Mouse (Mus musculus): ENCODE results near the gene Sync. TPM values are rescaled to one million over a fixed set of nuclear protein-coding genes. Genes with fewer than 3 reads are reported as not detected.

Gene Sync
- polyA plus RNA-seq, 1 experiment from 2014 or later: 11.7 TPM

- DNase-seq (ENCODE audit: low spot score) (peak; percentile 71), ATAC-seq (ENCODE audit: low read depth) (peak; percentile 53)
- Histone ChIP-seq H3K36me3 (ENCODE audit: control insufficient read depth, insufficient read depth, low read length) (no peaks in the 10 kb centered on the region), H3K4me2 (ENCODE audit: low read depth, low read length) (peak overlapping the region; percentile 99), H3K9ac (ENCODE audit: low read depth, low read length) (peak overlapping the region; percentile 69), H3K27me3 (replicated peaks; ENCODE audit: control insufficient read depth, insufficient read depth, low read length) (peaks cover 17% of the 10 kb centered on the region; the same call in 1 of the 2 replicates), H3K4me1 (ENCODE audit: control insufficient read depth, insufficient read depth, low read length) (peaks cover 10% of the 10 kb centered on the region; the same call in 1 of the 2 replicates), H3K27ac (replicated peaks; ENCODE audit: low read depth, low read length) (peak overlapping the region; percentile 40; the same call in 1 of the 2 replicates), H3K9me3 (ENCODE audit: control insufficient read depth, low read length) (no peaks in the 10 kb centered on the region), H3K4me3 (ENCODE audit: low read depth, low read length) (peak overlapping the region; percentile 53)
- WGBS: under 1% methylated on average over 19 of the region's 28 CpGs
Observed at GRCm38 (mm10) chr4:129286683-129287471, 540 bp upstream of the Sync start.

- WGBS: 24% methylated on average over 3 of the region's 3 CpGs
- no peaks in the 10 kb centered on the region for H3K36me3 ChIP-seq (ENCODE audit: control insufficient read depth, insufficient read depth, low read length)
- peak; percentile 64 for DNase-seq (ENCODE audit: low spot score)
- H3K4me2 ChIP-seq (ENCODE audit: low read depth, low read length): peak overlapping the region; percentile 99
- H3K4me3 ChIP-seq (ENCODE audit: low read depth, low read length): peak overlapping the region; percentile 53
- H3K4me1 ChIP-seq (ENCODE audit: control insufficient read depth, insufficient read depth, low read length): peaks cover 11% of the 10 kb centered on the region; the same call in 1 of the 2 replicates
- H3K27ac ChIP-seq (replicated peaks; ENCODE audit: low read depth, low read length): peak overlapping the region; percentile 72; the same call in 1 of the 2 replicates
- peaks cover 17% of the 10 kb centered on the region; the same call in 1 of the 2 replicates for H3K27me3 ChIP-seq (replicated peaks; ENCODE audit: control insufficient read depth, insufficient read depth, low read length)
- no peaks in the 10 kb centered on the region for H3K9me3 ChIP-seq (ENCODE audit: control insufficient read depth, low read length)
- peak; percentile 45; the same call in 1 of the 2 replicates for ATAC-seq (ENCODE audit: low read depth)
- H3K9ac ChIP-seq (ENCODE audit: low read depth, low read length): peak overlapping the region; percentile 69; the same call in 1 of the 2 replicates
Observed at GRCm38 (mm10) chr4:129288067-129288466, 650 bp downstream of the Sync start.

GRCm38 (mm10) chr4:129289671-129290070, 2.3 kb downstream of the Sync start:
- Histone ChIP-seq H3K4me2 (ENCODE audit: low read depth, low read length) (no peak overlapping the region), H3K4me1 (ENCODE audit: control insufficient read depth, insufficient read depth, low read length) (peaks cover 16% of the 10 kb centered on the region; the same call in 1 of the 2 replicates), H3K9ac (ENCODE audit: low read depth, low read length) (no peak overlapping the region), H3K27ac (replicated peaks; ENCODE audit: low read depth, low read length) (no peak overlapping the region), H3K27me3 (replicated peaks; ENCODE audit: control insufficient read depth, insufficient read depth, low read length) (peaks cover 17% of the 10 kb centered on the region; the same call in 1 of the 2 replicates), H3K36me3 (ENCODE audit: control insufficient read depth, insufficient read depth, low read length) (no peaks in the 10 kb centered on the region), H3K9me3 (ENCODE audit: control insufficient read depth, low read length) (no peaks in the 10 kb centered on the region), H3K4me3 (ENCODE audit: low read depth, low read length) (no peak overlapping the region)
- WGBS: 88% methylated on average over 8 of the region's 8 CpGs
- no peak for ATAC-seq (ENCODE audit: low read depth)
- DNase-seq (ENCODE audit: low spot score): no peak

GRCm38 (mm10) chr4:129292831-129293230, 5.4 kb downstream of the Sync start:
- no peaks in the 10 kb centered on the region for H3K9me3 ChIP-seq (ENCODE audit: control insufficient read depth, low read length)
- H3K4me2 ChIP-seq (ENCODE audit: low read depth, low read length): no peak overlapping the region
- no peak for DNase-seq (ENCODE audit: low spot score)
- no peaks in the 10 kb centered on the region; the same call in 1 of the 2 replicates for H3K27me3 ChIP-seq (replicated peaks; ENCODE audit: control insufficient read depth, insufficient read depth, low read length)
- no peaks in the 10 kb centered on the region for H3K36me3 ChIP-seq (ENCODE audit: control insufficient read depth, insufficient read depth, low read length)
- H3K4me1 ChIP-seq (ENCODE audit: control insufficient read depth, insufficient read depth, low read length): peaks cover 6% of the 10 kb centered on the region; the same call in 1 of the 2 replicates
- H3K27ac ChIP-seq (replicated peaks; ENCODE audit: low read depth, low read length): no peak overlapping the region
- no peak overlapping the region for H3K4me3 ChIP-seq (ENCODE audit: low read depth, low read length)
- H3K9ac ChIP-seq (ENCODE audit: low read depth, low read length): no peak overlapping the region
- no peak for ATAC-seq (ENCODE audit: low read depth)
- WGBS: 57% methylated on average over 7 of the region's 7 CpGs

- Histone ChIP-seq H3K36me3 (ENCODE audit: control insufficient read depth, insufficient read depth, low read length) (no peaks in the 10 kb centered on the region), H3K9me3 (ENCODE audit: control insufficient read depth, low read length) (no peaks in the 10 kb centered on the region), H3K4me2 (ENCODE audit: low read depth, low read length) (peak overlapping the region; percentile 41), H3K9ac (ENCODE audit: low read depth, low read length) (peak overlapping the region; percentile 48; the same call in 1 of the 2 replicates), H3K27me3 (replicated peaks; ENCODE audit: control insufficient read depth, insufficient read depth, low read length) (no peaks in the 10 kb centered on the region; the same call in 1 of the 2 replicates), H3K4me1 (ENCODE audit: control insufficient read depth, insufficient read depth, low read length) (peaks cover 14% of the 10 kb centered on the region), H3K4me3 (ENCODE audit: low read depth, low read length) (no peak overlapping the region), H3K27ac (replicated peaks; ENCODE audit: low read depth, low read length) (0 out of 2 replicates have a peak overlapping the region, but pooled peaks have one; percentile 3)
- ATAC-seq (ENCODE audit: low read depth): no peak
- DNase-seq (ENCODE audit: low spot score): no peak
- WGBS: 24% methylated on average over 16 of the region's 16 CpGs
Observed at GRCm38 (mm10) chr4:129293702-129294101, 6.3 kb downstream of the Sync start.

GRCm38 (mm10) chr4:129295188-129295587, 7.8 kb downstream of the Sync start:
- 72% methylated on average over 2 of the region's 2 CpGs for WGBS

GRCm38 (mm10) chr4:129296066-129296465, 8.6 kb downstream of the Sync start:
- WGBS: 84% methylated on average over 7 of the region's 7 CpGs
- peaks cover 16% of the 10 kb centered on the region for H3K4me1 ChIP-seq (ENCODE audit: control insufficient read depth, insufficient read depth, low read length)
- H3K27ac ChIP-seq (replicated peaks; ENCODE audit: low read depth, low read length): no peak overlapping the region
- peaks cover 4% of the 10 kb centered on the region; the same call in 1 of the 2 replicates for H3K9me3 ChIP-seq (ENCODE audit: control insufficient read depth, low read length)
- H3K36me3 ChIP-seq (ENCODE audit: control insufficient read depth, insufficient read depth, low read length): no peaks in the 10 kb centered on the region
- H3K4me3 ChIP-seq (ENCODE audit: low read depth, low read length): no peak overlapping the region
- DNase-seq (ENCODE audit: low spot score) (no peak), ATAC-seq (ENCODE audit: low read depth) (no peak)
- H3K4me2 ChIP-seq (ENCODE audit: low read depth, low read length): no peak overlapping the region
- no peaks in the 10 kb centered on the region; the same call in 1 of the 2 replicates for H3K27me3 ChIP-seq (replicated peaks; ENCODE audit: control insufficient read depth, insufficient read depth, low read length)
- no peak overlapping the region for H3K9ac ChIP-seq (ENCODE audit: low read depth, low read length)

More at GRCm38 (mm10) chr4:129295188-129295587, 7.8 kb downstream of the Sync start:
- H3K9me3 ChIP-seq (ENCODE audit: control insufficient read depth, low read length): no peaks in the 10 kb centered on the region
- ATAC-seq (ENCODE audit: low read depth) (no peak), DNase-seq (ENCODE audit: low spot score) (no peak)
- H3K4me2 ChIP-seq (ENCODE audit: low read depth, low read length): no peak overlapping the region
- no peaks in the 10 kb centered on the region; the same call in 1 of the 2 replicates for H3K27me3 ChIP-seq (replicated peaks; ENCODE audit: control insufficient read depth, insufficient read depth, low read length)
- H3K9ac ChIP-seq (ENCODE audit: low read depth, low read length): no peak overlapping the region
- no peaks in the 10 kb centered on the region for H3K36me3 ChIP-seq (ENCODE audit: control insufficient read depth, insufficient read depth, low read length)
- H3K27ac ChIP-seq (replicated peaks; ENCODE audit: low read depth, low read length): no peak overlapping the region
- no peak overlapping the region for H3K4me3 ChIP-seq (ENCODE audit: low read depth, low read length)
- H3K4me1 ChIP-seq (ENCODE audit: control insufficient read depth, insufficient read depth, low read length): peaks cover 16% of the 10 kb centered on the region

- Histone ChIP-seq H3K27ac (replicated peaks; ENCODE audit: low read depth, low read length) (no peak overlapping the region), H3K9me3 (ENCODE audit: control insufficient read depth, low read length) (peaks cover 4% of the 10 kb centered on the region; the same call in 1 of the 2 replicates), H3K27me3 (replicated peaks; ENCODE audit: control insufficient read depth, insufficient read depth, low read length) (no peaks in the 10 kb centered on the region; the same call in 1 of the 2 replicates), H3K9ac (ENCODE audit: low read depth, low read length) (no peak overlapping the region), H3K4me2 (ENCODE audit: low read depth, low read length) (no peak overlapping the region), H3K36me3 (ENCODE audit: control insufficient read depth, insufficient read depth, low read length) (no peaks in the 10 kb centered on the region), H3K4me1 (ENCODE audit: control insufficient read depth, insufficient read depth, low read length) (peaks cover 16% of the 10 kb centered on the region), H3K4me3 (ENCODE audit: low read depth, low read length) (no peak overlapping the region)
- ATAC-seq (ENCODE audit: low read depth) (peak; percentile 4; the same call in 1 of the 2 replicates), DNase-seq (ENCODE audit: low spot score) (peak; percentile 46)
- 74% methylated on average over 4 of the region's 4 CpGs for WGBS
Observed at GRCm38 (mm10) chr4:129297724-129298123, 10.3 kb downstream of the Sync start.

All from embryonic facial prominence, embryonic 14.5 days (tissue).